Mouse (Mus musculus): ENCODE measurements around the gene Nt5c2. TPM values are rescaled to one million over a fixed set of nuclear protein-coding genes. Genes with fewer than 3 reads are reported as not detected.
"Not testable (repeated sequence)": the region's sequence is repeated elsewhere in the genome, so short reads cannot be mapped to it uniquely, and the experiment has no call there.

Nt5c2 gene
- total RNA-seq, 2 experiments from 2014 or later, result 65.0 to 71.7 TPM

- intact Hi-C loops (cut with DNase I), result no loop called here
- DNase-seq (ENCODE audit: low spot score), result no peak
Measured at GRCm38 (mm10) chr19:47019326-47019725, 4.4 kb upstream of the Nt5c2 start.

- no peak for DNase-seq (ENCODE audit: low spot score)
- intact Hi-C loops (cut with DNase I), result no loop called here
Measured at GRCm38 (mm10) chr19:47018330-47018729, 3.4 kb upstream of the Nt5c2 start.

GRCm38 (mm10) chr19:47017831-47018230 is 2.9 kb upstream of the Nt5c2 start:
- intact Hi-C loops (cut with DNase I), result no loop called here
- DNase-seq (ENCODE audit: low spot score), result no peak

- intact Hi-C loops (cut with DNase I), result no loop called here
Measured at GRCm38 (mm10) chr19:47016487-47016886, 1.5 kb upstream of the Nt5c2 start.

GRCm38 (mm10) chr19:47015965-47016364 is 1.0 kb upstream of the Nt5c2 start:
- DNase-seq (ENCODE audit: low spot score), result no peak
- intact Hi-C loops (cut with DNase I), result no loop called here

More at GRCm38 (mm10) chr19:47016487-47016886, 1.5 kb upstream of the Nt5c2 start:
- no peak for DNase-seq (ENCODE audit: low spot score)

- DNase-seq (ENCODE audit: low spot score), result no peak
- intact Hi-C loops (cut with DNase I), result no loop called here
Measured at GRCm38 (mm10) chr19:47015396-47015795, 443 bp upstream of the Nt5c2 start.

GRCm38 (mm10) chr19:47014159-47014446 is 850 bp downstream of the Nt5c2 start:
- intact Hi-C loops (cut with DNase I), result no loop called here
- no peak for DNase-seq (ENCODE audit: low spot score)

- intact Hi-C loops (cut with DNase I), result no loop called here
- no peak for DNase-seq (ENCODE audit: low spot score)
Measured at GRCm38 (mm10) chr19:47013340-47014158, 1.4 kb downstream of the Nt5c2 start.

GRCm38 (mm10) chr19:47012521-47013130 is 2.3 kb downstream of the Nt5c2 start:
- DNase-seq (ENCODE audit: low spot score), result no peak
- intact Hi-C loops (cut with DNase I), result no loop called here

GRCm38 (mm10) chr19:47009943-47010342 is 5.0 kb downstream of the Nt5c2 start:
- no peak for DNase-seq (ENCODE audit: low spot score)
- intact Hi-C loops (cut with DNase I), result no loop called here

GRCm38 (mm10) chr19:47009420-47009819 is 5.5 kb downstream of the Nt5c2 start:
- intact Hi-C loops (cut with DNase I), result no loop called here
- DNase-seq (ENCODE audit: low spot score), result no peak

- DNase-seq (ENCODE audit: low spot score), result no peak
- intact Hi-C loops (cut with DNase I), result no loop called here
Measured at GRCm38 (mm10) chr19:47006321-47006720, 8.6 kb downstream of the Nt5c2 start.

GRCm38 (mm10) chr19:47005873-47006272 is 9.1 kb downstream of the Nt5c2 start:
- DNase-seq (ENCODE audit: low spot score), result no peak
- intact Hi-C loops (cut with DNase I), result no loop called here

GRCm38 (mm10) chr19:47003742-47004511 is 11.0 kb downstream of the Nt5c2 start:
- intact Hi-C loops (cut with DNase I), result no loop called here
- no peak for DNase-seq (ENCODE audit: low spot score)

- DNase-seq (ENCODE audit: low spot score); intact Hi-C loops (cut with DNase I): not testable (repeated sequence)
Measured at GRCm38 (mm10) chr19:47000357-47000756, 14.6 kb downstream of the Nt5c2 start.

- intact Hi-C loops (cut with DNase I), result loop anchor here (10.0 kb wide), 1 partner anchor 325 kb away; the partner anchor contains the start of gene Cyp17a1
- DNase-seq (ENCODE audit: low spot score), result no peak
Measured at GRCm38 (mm10) chr19:46999753-47000152, 15.2 kb downstream of the Nt5c2 start.

- intact Hi-C loops (cut with DNase I), result loop anchor here (10.0 kb wide), 1 partner anchor 324 kb away; the partner anchor contains the start of gene Cyp17a1
- no peak for DNase-seq (ENCODE audit: low spot score)
Measured at GRCm38 (mm10) chr19:46998953-46999352, 16.0 kb downstream of the Nt5c2 start.

GRCm38 (mm10) chr19:46998168-46998870 is 16.6 kb downstream of the Nt5c2 start:
- DNase-seq (ENCODE audit: low spot score), result no peak
- intact Hi-C loops (cut with DNase I), result loop anchor here (10.0 kb wide), 1 partner anchor 324 kb away; the partner anchor contains the start of gene Cyp17a1

GRCm38 (mm10) chr19:46996095-46996494 is 18.9 kb downstream of the Nt5c2 start:
- intact Hi-C loops (cut with DNase I), result loop anchor here (10.0 kb wide), 1 partner anchor 321 kb away; the partner anchor contains the start of gene Cyp17a1

GRCm38 (mm10) chr19:46992329-46992728 is 22.6 kb downstream of the Nt5c2 start:
- intact Hi-C loops (cut with DNase I), result loop anchor here (10.0 kb wide), 1 partner anchor 318 kb away; the partner anchor contains the start of gene Cyp17a1
- DNase-seq (ENCODE audit: low spot score), result not testable (repeated sequence)

More at GRCm38 (mm10) chr19:46996095-46996494, 18.9 kb downstream of the Nt5c2 start:
- no peak for DNase-seq (ENCODE audit: low spot score)

Measured in heart, postnatal 25 days (tissue).